In genomic region chr5:123137044-123137909, GRCm38 (mm10) we compare ENCODE assay signal across 8 mouse cellular contexts. TPM values are rescaled to one million over a fixed set of nuclear protein-coding genes. Genes with fewer than 3 reads are reported as not detected.
DNase-seq lines count a peak whose midpoint lies in the region; ATAC-seq and TF ChIP-seq lines count a peak whose summit lies in the region.

No protein-coding gene starts in this region.

- no peaks in the 10 kb centered on the region; the same call in 1 of the 2 replicates for H3K36me3 ChIP-seq in intestine, postnatal 0 days (ENCODE audit: control insufficient read depth, insufficient read depth)
- H3K36me3 ChIP-seq in liver, embryonic 11.5 days (ENCODE audit: control insufficient read depth, insufficient read depth, low read length): no peaks in the 10 kb centered on the region
- no peaks in the 10 kb centered on the region for H3K36me3 ChIP-seq in testis, adult 2 months (ENCODE audit: control insufficient read depth, insufficient read depth, low read length)

- H3K9me3 ChIP-seq in intestine, postnatal 0 days (ENCODE audit: control insufficient read depth): no peaks in the 10 kb centered on the region
- no peaks in the 10 kb centered on the region for H3K9me3 ChIP-seq in liver, embryonic 11.5 days (ENCODE audit: control insufficient read depth, low read length)

- 0 out of 2 replicates have a peak, but pooled peaks have one; percentile 28 for TF ChIP-seq POLR2A in testis, adult 2 months (IDR thresholded peaks at IDR 0.05; ENCODE audit: control insufficient read depth, low read depth, low read length)

- no peak for TF ChIP-seq CTCF in intestine, postnatal 0 days (IDR thresholded peaks at IDR 0.05; ENCODE audit: low read depth)
- TF ChIP-seq CTCF in testis, adult 2 months (IDR thresholded peaks at IDR 0.05; ENCODE audit: control insufficient read depth, insufficient read depth, insufficient replicate concordance, low read depth, low read length): no peak

- peak overlapping the region; percentile 86 for H3K4me3 ChIP-seq in intestine, postnatal 0 days (ENCODE audit: low read depth, low read length)
- peak overlapping the region; percentile 97 for H3K4me3 ChIP-seq in liver, embryonic 11.5 days (ENCODE audit: low read depth, low read length)
- peak overlapping the region; percentile 63 for H3K4me3 ChIP-seq in testis, adult 2 months (ENCODE audit: control insufficient read depth, low read depth, low read length)

- 2% methylated on average over 20 of the region's 20 CpGs for WGBS in intestine, postnatal 0 days
- 2% methylated on average over 20 of the region's 20 CpGs for WGBS in liver, embryonic 11.5 days

- H3K4me2 ChIP-seq in intestine, postnatal 0 days (replicated peaks; ENCODE audit: low read depth): peak overlapping the region; percentile 98
- peak overlapping the region; percentile 100 for H3K4me2 ChIP-seq in liver, embryonic 11.5 days

- no peak for ATAC-seq in cerebellum, adult (ENCODE audit: insufficient number of reproducible peaks, low FRiP score, low TSS enrichment)
- peak; percentile 19 for ATAC-seq in intestine, postnatal 0 days
- ATAC-seq in liver, embryonic 11.5 days (replicated peaks; ENCODE audit: low FRiP score): peak; percentile 33

- H3K4me1 ChIP-seq in intestine, postnatal 0 days (replicated peaks; ENCODE audit: control insufficient read depth, insufficient read depth, low read length): peaks cover 12% of the 10 kb centered on the region
- peaks cover 66% of the 10 kb centered on the region for H3K4me1 ChIP-seq in liver, embryonic 11.5 days (replicated peaks; ENCODE audit: control insufficient read depth, insufficient read depth, low read length)
- H3K4me1 ChIP-seq in testis, adult 2 months (ENCODE audit: control insufficient read depth, insufficient read depth, low read length): peaks cover 62% of the 10 kb centered on the region

- peak overlapping the region; percentile 99 for H3K9ac ChIP-seq in intestine, postnatal 0 days (ENCODE audit: low read depth, low read length)
- H3K9ac ChIP-seq in liver, embryonic 11.5 days (ENCODE audit: low read depth, low read length): peak overlapping the region; percentile 100

- H3K27ac ChIP-seq in intestine, postnatal 0 days (ENCODE audit: low read depth, low read length): peak overlapping the region; percentile 100
- H3K27ac ChIP-seq in liver, embryonic 11.5 days (ENCODE audit: low read depth, low read length): peak overlapping the region; percentile 100
- peak overlapping the region; percentile 91 for H3K27ac ChIP-seq in testis, adult 2 months (ENCODE audit: control insufficient read depth, insufficient read depth, low read depth, low read length)

- DNase-seq in cerebellum, adult 11-12 months: peak; percentile 79
- DNase-seq in embryo, embryonic 11 days: peak; percentile 87
- DNase-seq in gastrocnemius, postnatal 4 days (ENCODE audit: low spot score in 2 of 2): peak; percentile 76 to 90
- DNase-seq in liver, embryonic 11.5 days (ENCODE audit: low spot score): no peak
- DNase-seq in natural killer cell, adult 2 months (ENCODE audit: low spot score in 2 of 2): peak; percentile 66 to 81

- no peaks in the 10 kb centered on the region for H3K27me3 ChIP-seq in intestine, postnatal 0 days (replicated peaks; ENCODE audit: control insufficient read depth, insufficient read depth, low read length)
- no peaks in the 10 kb centered on the region for H3K27me3 ChIP-seq in liver, embryonic 11.5 days (replicated peaks; ENCODE audit: control insufficient read depth, insufficient read depth, low read length)
- H3K27me3 ChIP-seq in testis, adult 2 months (ENCODE audit: control insufficient read depth, insufficient read depth, low read length): no peaks in the 10 kb centered on the region

RNA-seq across cellular contexts. Expression of gene Setd1b, which starts 4.7 kb away (rescaled TPM):
- total RNA-seq in gastrocnemius, postnatal 4 days (2021): 10 to 100 TPM; 21.0 to 21.4 TPM
- 5.4 and 6.7 TPM in 2 replicates for polyA plus RNA-seq in intestine, postnatal 0 days (2015; fragmentation: Nextera tagmentation; extraction: Ambion mirVana)
- polyA plus RNA-seq in liver, embryonic 11.5 days (2014; fragmentation: Nextera tagmentation; extraction: Ambion mirVana): 7.9 and 9.6 TPM in 2 replicates
- 11.3 and 13.7 TPM in 2 replicates for polyA plus RNA-seq in testis, adult 2 months (2012; rRNA removed)

RNA-seq across cellular contexts. Expression of gene Rhof, which starts 4.8 kb away (rescaled TPM):
- under 1 TPM; 0.91 to 0.93 TPM for total RNA-seq in gastrocnemius, postnatal 4 days (2021)
- 17.0 TPM in 2 replicates for polyA plus RNA-seq in intestine, postnatal 0 days (2015; fragmentation: Nextera tagmentation; extraction: Ambion mirVana)
- polyA plus RNA-seq in liver, embryonic 11.5 days (2014; fragmentation: Nextera tagmentation; extraction: Ambion mirVana): 4.6 and 4.8 TPM in 2 replicates
- polyA plus RNA-seq in testis, adult 2 months (2012; rRNA removed): 0.78 and 1.1 TPM in 2 replicates

RNA-seq across cellular contexts. Expression of gene Psmd9, which starts 31.9 kb away (rescaled TPM):
- total RNA-seq in gastrocnemius, postnatal 4 days (2021): 10 to 100 TPM; 28.3 to 32.2 TPM
- polyA plus RNA-seq in intestine, postnatal 0 days (2015; fragmentation: Nextera tagmentation; extraction: Ambion mirVana): 50.9 and 57.5 TPM in 2 replicates
- polyA plus RNA-seq in liver, embryonic 11.5 days (2014; fragmentation: Nextera tagmentation; extraction: Ambion mirVana): 103 TPM in 2 replicates
- 36.3 and 37.1 TPM in 2 replicates for polyA plus RNA-seq in testis, adult 2 months (2012; rRNA removed)

RNA-seq across cellular contexts. Expression of gene Hpd, which starts 45.2 kb away (rescaled TPM):
- total RNA-seq in gastrocnemius, postnatal 4 days (2021): 1 to 10 TPM in 1 of 2 experiments, under 1 TPM in 1; 0.42 to 2.4 TPM
- 3.9 and 4.7 TPM in 2 replicates for polyA plus RNA-seq in intestine, postnatal 0 days (2015; fragmentation: Nextera tagmentation; extraction: Ambion mirVana)
- 2.5 and 3.5 TPM in 2 replicates for polyA plus RNA-seq in liver, embryonic 11.5 days (2014; fragmentation: Nextera tagmentation; extraction: Ambion mirVana)
- 1.7 TPM in 2 replicates for polyA plus RNA-seq in testis, adult 2 months (2012; rRNA removed)
